Mouse (Mus musculus): ENCODE results near the gene Krtap28-13. TPM values are rescaled to one million over a fixed set of nuclear protein-coding genes. Genes with fewer than 3 reads are reported as not detected.

The Krtap28-13 gene
- 1.9 TPM in 1 of 2 replicates, not detected in the other for polyA plus RNA-seq (2012; ENCODE audit: insufficient read depth, low replicate concordance)

DNA sequence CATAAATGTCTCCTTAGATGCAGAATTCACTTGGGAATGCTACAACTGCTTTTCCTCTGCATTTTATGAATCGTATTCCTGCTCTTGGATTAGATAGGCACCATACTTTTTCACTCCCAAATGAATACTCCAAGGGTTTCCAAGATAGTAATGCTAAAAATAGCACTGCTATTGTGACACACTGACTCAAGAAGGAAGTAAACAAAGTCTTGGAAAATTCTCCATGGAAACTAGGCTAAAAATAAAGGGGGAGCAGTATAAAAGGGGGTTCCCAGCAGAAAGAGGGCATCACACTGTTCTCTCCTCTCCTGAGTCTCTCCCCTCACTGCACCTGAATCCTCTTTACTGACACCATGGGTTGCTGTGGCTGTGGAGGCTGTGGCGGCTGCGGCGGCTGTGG, at the start of gene Krtap28-13:
Gene Krtap28-13 (plus strand): TSS at position 288 of the 400 bp plus-strand sequence.
- H3K27me3 ChIP-seq (replicated peaks), result no peaks in the 10 kb centered on the region
- no peaks in the 10 kb centered on the region for H3K36me3 ChIP-seq (replicated peaks; ENCODE audit: low read length)
- H3K4me1 ChIP-seq, result no peaks in the 10 kb centered on the region; the same call in 1 of the 2 replicates
- peak within 1 kb of the TSS; percentile 77 for H3K4me3 ChIP-seq (replicated peaks)
- TF ChIP-seq GATA1 (IDR thresholded peaks at IDR 0.05; ENCODE audit: borderline replicate concordance, low read length), result no peak
- no peak for TF ChIP-seq FLI1 (IDR thresholded peaks at IDR 0.05; ENCODE audit: low read length)
- peaks cover 9% of the 10 kb centered on the region; the same call in 1 of the 2 replicates for H3K9me3 ChIP-seq

DNA sequence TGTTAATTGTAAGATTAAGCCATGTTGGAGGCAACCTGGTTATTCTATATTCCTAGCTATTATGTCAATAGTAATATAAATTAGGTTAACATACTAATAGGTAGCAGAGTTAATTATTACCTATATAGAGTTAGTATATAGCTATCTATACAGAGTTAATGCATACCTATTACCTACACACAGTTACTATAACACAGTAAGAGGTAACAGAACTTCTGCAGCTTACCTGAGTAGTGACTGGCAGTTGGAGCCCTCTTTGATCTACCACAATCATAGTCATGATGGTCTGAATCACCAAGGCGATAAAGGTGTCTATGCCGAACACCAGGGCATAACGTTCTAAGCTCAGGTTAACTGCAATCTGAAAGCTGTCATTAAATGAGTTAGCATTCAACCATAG, 46.3 kb upstream of the Krtap28-13 start:
- no peak for TF ChIP-seq GATA1 (IDR thresholded peaks at IDR 0.05; ENCODE audit: borderline replicate concordance, low read length)
- TF ChIP-seq FLI1 (IDR thresholded peaks at IDR 0.05; ENCODE audit: low read length), result no peak
- no peak overlapping the region for H3K4me3 ChIP-seq (replicated peaks)
- H3K27me3 ChIP-seq (replicated peaks), result no peaks in the 10 kb centered on the region
- H3K36me3 ChIP-seq (replicated peaks; ENCODE audit: low read length), result no peaks in the 10 kb centered on the region
- 0 out of 2 replicates have a peak, but pooled peaks cover 10% of the 10 kb centered on the region for H3K9me3 ChIP-seq
- no peaks in the 10 kb centered on the region for H3K4me1 ChIP-seq

DNA sequence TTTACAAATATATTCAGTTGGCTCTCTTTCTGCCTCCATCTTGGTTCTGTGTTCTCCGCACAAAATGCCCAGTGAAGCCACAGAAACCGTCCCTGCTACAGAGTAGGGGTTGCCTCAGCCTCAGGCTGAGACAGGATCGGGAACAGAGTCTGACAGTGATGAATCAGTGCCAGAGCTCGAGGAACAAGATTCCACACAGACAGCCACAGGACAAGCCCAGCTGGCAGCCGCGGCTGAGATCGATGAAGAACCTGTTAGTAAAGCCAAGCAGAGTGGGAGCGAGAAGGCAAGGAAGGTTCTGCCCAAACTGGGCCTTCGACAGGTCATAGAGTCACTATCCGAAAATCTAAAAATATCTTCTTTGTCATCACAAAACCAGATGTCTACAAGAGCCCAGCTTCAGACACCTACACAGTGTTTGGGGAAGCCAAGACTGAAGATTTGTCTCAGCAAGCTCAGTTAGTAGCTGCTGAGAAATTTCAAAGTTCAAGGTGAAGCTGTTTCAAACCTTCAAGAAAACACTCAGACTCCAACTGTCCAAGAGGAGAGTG, 45.3 kb upstream of the Krtap28-13 start:
- no peak overlapping the region for H3K4me3 ChIP-seq (replicated peaks)
- H3K36me3 ChIP-seq (replicated peaks; ENCODE audit: low read length), result no peaks in the 10 kb centered on the region
- no peaks in the 10 kb centered on the region for H3K4me1 ChIP-seq
- TF ChIP-seq FLI1 (IDR thresholded peaks at IDR 0.05; ENCODE audit: low read length) (no peak), GATA1 (IDR thresholded peaks at IDR 0.05; ENCODE audit: borderline replicate concordance, low read length) (no peak)
- H3K27me3 ChIP-seq (replicated peaks), result no peaks in the 10 kb centered on the region
- H3K9me3 ChIP-seq, result 0 out of 2 replicates have a peak, but pooled peaks cover 10% of the 10 kb centered on the region

DNA sequence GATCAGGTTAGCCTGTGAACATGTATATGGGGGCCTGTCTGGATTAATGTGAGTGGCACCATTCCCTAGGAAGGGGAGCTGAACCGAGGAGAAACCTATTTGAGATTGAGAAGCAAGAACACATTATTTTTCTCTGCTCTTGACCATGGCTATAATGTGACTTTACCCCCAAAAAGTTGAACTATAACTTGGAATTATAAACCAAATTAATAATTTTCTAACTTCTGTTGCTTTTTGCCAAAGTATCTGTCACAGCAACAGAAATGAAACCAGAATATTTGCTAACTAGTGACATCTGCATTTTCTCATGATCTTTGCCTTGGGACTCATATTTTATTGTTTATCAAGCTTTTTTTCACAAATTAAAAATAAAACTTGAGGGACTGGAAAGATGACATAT, 44.2 kb upstream of the Krtap28-13 start:
- Histone ChIP-seq H3K9me3 (0 out of 2 replicates have a peak, but pooled peaks cover 7% of the 10 kb centered on the region), H3K36me3 (replicated peaks; ENCODE audit: low read length) (no peaks in the 10 kb centered on the region), H3K4me3 (replicated peaks) (no peak overlapping the region), H3K4me1 (no peaks in the 10 kb centered on the region), H3K27me3 (replicated peaks) (no peaks in the 10 kb centered on the region)
- TF ChIP-seq FLI1 (IDR thresholded peaks at IDR 0.05; ENCODE audit: low read length), result no peak
- no peak for TF ChIP-seq GATA1 (IDR thresholded peaks at IDR 0.05; ENCODE audit: borderline replicate concordance, low read length)

DNA sequence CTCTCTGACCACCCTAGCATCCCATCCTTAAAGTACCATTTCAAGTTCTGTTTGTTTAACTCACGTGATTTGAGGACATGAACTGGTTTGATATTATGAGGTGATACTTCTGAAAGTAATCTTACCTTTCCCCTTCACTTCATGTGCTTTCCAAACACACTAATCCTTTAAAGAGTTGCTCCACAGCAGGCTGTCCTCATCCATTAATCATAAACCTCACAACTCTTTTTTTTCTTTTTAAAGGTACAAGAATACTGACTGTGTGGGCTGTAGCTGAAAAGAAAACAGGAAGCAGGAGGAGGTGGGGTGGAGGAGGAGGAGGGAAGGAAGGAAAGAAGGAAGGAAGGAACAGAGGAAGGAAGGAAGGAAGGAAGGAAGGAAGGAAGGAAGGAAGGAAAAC, 28.8 kb upstream of the Krtap28-13 start:
- Histone ChIP-seq H3K4me1 (no peaks in the 10 kb centered on the region), H3K9me3 (no peaks in the 10 kb centered on the region), H3K36me3 (replicated peaks; ENCODE audit: low read length) (no peaks in the 10 kb centered on the region), H3K4me3 (replicated peaks) (no peak overlapping the region), H3K27me3 (replicated peaks) (no peaks in the 10 kb centered on the region)
- TF ChIP-seq FLI1 (IDR thresholded peaks at IDR 0.05; ENCODE audit: low read length) (no peak), GATA1 (IDR thresholded peaks at IDR 0.05; ENCODE audit: borderline replicate concordance, low read length) (no peak)

DNA sequence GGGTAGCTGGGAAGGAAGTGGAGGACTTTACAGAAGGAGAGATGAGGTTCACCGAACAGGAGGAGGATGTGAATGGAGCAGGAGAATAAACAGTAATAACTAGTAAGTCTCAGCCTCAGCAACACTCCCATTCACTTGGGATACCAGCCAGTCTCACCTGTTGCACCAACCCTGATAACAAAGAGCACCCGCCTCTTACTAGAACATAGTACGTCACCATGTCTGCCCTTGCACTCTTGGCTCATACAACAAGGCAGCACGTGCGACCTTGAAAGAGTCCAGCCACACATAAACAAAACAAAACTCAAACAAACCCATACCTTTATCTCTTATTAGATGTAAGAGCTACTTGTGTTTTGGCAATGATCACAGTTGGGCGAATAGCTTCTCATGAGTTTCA, 28.2 kb upstream of the Krtap28-13 start:
- H3K27me3 ChIP-seq (replicated peaks), result no peaks in the 10 kb centered on the region
- H3K9me3 ChIP-seq, result no peaks in the 10 kb centered on the region
- TF ChIP-seq FLI1 (IDR thresholded peaks at IDR 0.05; ENCODE audit: low read length) (no peak), GATA1 (IDR thresholded peaks at IDR 0.05; ENCODE audit: borderline replicate concordance, low read length) (no peak)
- H3K36me3 ChIP-seq (replicated peaks; ENCODE audit: low read length), result no peaks in the 10 kb centered on the region
- H3K4me3 ChIP-seq (replicated peaks), result no peak overlapping the region
- no peaks in the 10 kb centered on the region for H3K4me1 ChIP-seq

DNA sequence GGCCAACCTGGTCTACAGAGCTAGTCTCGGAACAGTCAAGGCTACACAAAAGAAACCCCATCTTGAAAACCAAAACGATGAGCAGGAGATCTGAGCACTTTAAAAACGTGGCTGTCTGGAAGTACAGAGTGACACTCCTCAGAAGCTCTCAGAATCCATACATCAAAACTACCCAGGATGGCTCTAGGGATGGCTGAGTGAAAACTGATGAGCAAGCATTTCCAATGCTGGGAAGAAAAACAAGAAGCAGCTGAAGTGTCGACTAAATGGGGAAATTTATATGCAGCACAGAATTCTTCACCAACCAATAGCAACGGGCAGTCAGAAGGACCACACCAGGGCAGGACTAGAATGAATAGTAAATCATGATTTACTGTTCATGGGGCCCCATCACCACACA, 26.2 kb upstream of the Krtap28-13 start:
- Histone ChIP-seq H3K36me3 (replicated peaks; ENCODE audit: low read length) (no peaks in the 10 kb centered on the region), H3K4me1 (peaks cover 6% of the 10 kb centered on the region; the same call in 1 of the 2 replicates), H3K27me3 (replicated peaks) (peaks cover 12% of the 10 kb centered on the region), H3K4me3 (replicated peaks) (no peak overlapping the region), H3K9me3 (no peaks in the 10 kb centered on the region)
- no peak for TF ChIP-seq FLI1 (IDR thresholded peaks at IDR 0.05; ENCODE audit: low read length)
- TF ChIP-seq GATA1 (IDR thresholded peaks at IDR 0.05; ENCODE audit: borderline replicate concordance, low read length), result no peak

DNA sequence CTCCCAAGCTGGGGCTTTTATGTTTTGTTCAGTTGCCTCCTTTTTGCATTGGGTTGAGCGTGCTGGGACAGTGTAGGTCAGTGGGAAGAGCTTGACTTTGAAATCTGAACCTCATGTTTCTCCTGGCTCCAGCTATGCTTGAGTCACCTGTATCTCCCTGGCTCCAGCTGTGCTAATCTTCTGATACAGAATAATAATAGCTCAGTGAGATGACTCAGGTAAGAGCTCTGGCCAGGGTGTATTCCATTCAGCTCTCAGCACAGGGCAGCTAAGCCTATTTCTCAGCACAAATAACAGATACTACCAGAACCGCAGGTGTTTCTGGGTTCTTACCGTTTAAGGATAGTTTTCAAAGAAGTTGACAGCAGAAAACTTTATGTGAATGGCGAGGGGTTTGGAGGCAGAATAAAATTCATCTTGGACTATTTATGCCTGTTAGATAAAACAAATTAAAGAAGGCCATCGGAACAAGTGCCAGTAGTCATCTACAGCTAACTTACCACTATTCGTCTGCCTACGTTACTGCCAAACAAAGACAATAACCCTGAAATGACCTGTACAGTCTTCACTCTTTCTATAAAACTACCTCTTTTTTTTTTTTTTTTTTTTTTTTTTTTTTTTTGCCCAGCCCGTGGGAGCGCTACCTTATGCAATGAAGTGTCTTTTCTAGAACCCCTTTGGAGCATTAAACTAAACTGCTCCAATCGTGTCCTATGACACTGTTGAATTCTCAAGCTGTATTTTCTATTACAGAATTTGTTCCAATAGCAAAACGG, 23.6 kb upstream of the Krtap28-13 start:
- TF ChIP-seq GATA1 (IDR thresholded peaks at IDR 0.05; ENCODE audit: borderline replicate concordance, low read length), result no peak
- no peak for TF ChIP-seq FLI1 (IDR thresholded peaks at IDR 0.05; ENCODE audit: low read length)
- H3K36me3 ChIP-seq (replicated peaks; ENCODE audit: low read length), result no peaks in the 10 kb centered on the region
- no peaks in the 10 kb centered on the region for H3K9me3 ChIP-seq
- peaks cover 12% of the 10 kb centered on the region for H3K27me3 ChIP-seq (replicated peaks)
- H3K4me3 ChIP-seq (replicated peaks), result no peak overlapping the region
- peaks cover 6% of the 10 kb centered on the region; the same call in 1 of the 2 replicates for H3K4me1 ChIP-seq

DNA sequence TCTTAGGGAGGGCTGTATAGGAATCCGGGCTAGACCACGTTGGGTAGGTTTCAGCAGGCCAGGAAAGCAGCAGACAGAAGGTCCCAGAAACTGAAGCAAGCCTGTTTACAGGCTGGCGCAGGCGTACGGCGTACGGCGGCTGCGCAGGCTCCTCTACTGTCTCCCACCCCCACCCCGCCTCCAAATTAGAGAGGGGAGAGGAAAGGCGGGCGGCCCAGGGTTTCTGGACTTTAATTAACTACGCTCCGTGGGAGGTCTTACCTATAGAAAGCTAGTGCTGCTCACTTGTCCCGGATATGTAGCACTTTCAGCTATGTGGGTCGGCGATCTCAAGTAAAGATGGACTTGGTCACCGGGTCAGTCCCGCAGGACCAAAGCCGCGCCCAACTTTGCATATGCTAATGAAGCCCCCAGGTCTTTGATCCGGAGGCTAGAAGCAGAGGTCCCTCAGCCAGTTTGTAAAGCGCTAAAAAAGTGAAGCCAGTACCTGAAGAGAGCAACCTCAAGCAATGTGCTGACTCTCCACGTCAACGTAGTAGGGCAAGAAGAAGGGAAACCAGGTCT, 22.5 kb upstream of the Krtap28-13 start, which contains the start of gene Slc19a3:
Gene Slc19a3 (minus strand): TSS at position 340 of the 564 bp plus-strand sequence.
- H3K4me1 ChIP-seq, result peaks cover 6% of the 10 kb centered on the region; the same call in 1 of the 2 replicates
- TF ChIP-seq FLI1 (IDR thresholded peaks at IDR 0.05; ENCODE audit: low read length) (no peak), GATA1 (IDR thresholded peaks at IDR 0.05; ENCODE audit: borderline replicate concordance, low read length) (no peak)
- no peaks in the 10 kb centered on the region for H3K9me3 ChIP-seq
- H3K4me3 ChIP-seq (replicated peaks), result peak within 1 kb of the TSS; percentile 80
- H3K36me3 ChIP-seq (replicated peaks; ENCODE audit: low read length), result no peaks in the 10 kb centered on the region
- H3K27me3 ChIP-seq (replicated peaks), result peaks cover 12% of the 10 kb centered on the region

All from megakaryocyte, embryonic 14.5 days (primary cell).